19 mouse cellular contexts compared by ENCODE assay signal in the genomic region with DNA sequence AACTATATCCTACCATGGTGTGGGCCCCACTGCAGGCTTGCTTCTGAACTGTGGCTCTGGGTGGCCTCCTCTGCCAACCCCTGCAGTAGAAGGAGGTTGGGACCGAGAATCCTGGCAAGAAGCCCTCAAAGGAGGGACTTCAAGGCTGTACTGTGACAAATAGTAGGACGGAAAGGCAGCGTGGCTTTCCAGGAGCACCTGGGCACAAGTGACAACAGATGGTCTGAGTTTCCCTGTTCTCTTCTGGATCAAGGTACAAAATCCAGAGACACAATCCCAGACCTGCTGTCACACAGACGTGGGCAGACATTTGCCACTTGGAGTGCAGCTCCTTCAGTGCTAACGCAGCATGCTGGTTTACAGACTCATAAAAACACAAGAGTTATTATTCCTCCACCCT.
DNase-seq lines count a peak whose midpoint lies in the region; ATAC-seq and TF ChIP-seq lines count a peak whose summit lies in the region.
"Had no signal": no experiment of that assay in that cellular context is flagged by ENCODE, and none has a peak within 500 bp of the region (broad histone marks: within the 10 kb centered on the region; RNA-seq: fewer than 3 reads in every experiment).

No protein-coding gene starts in this region.

- intact Hi-C loops in left cerebral cortex, postnatal 10 days (cut with DNase I), result no loop called here

- TF ChIP-seq CTCF in cerebellum, adult 2 months (IDR thresholded peaks at IDR 0.05; ENCODE audit: borderline replicate concordance, insufficient read depth, low read depth, low read length), result no peak

- peak; percentile 6 to 13 for DNase-seq in left cerebral cortex, adult 18-20 months (ENCODE audit: low spot score in 2 of 2)
- DNase-seq in left cerebral cortex, postnatal 10 days (ENCODE audit: extremely low spot score in 1 of 2, low spot score in 2 of 2), result no peak
- DNase-seq in cerebellum, adult 2 months, result peak; percentile 63 to 85
- DNase-seq in cerebellum, postnatal 14 days, result peak; percentile 80 to 85
- DNase-seq in limb, embryonic 11.5 days (ENCODE audit: low spot score), result peak; percentile 32
- DNase-seq: forebrain, postnatal 0 days; heart, adult 18-20 months; right cerebral cortex, postnatal 25 days; thymus, postnatal 25 days had no signal

- WGBS in cerebellum, adult 2 months, result 7% methylated on average over 5 of the region's 5 CpGs
- WGBS in limb, embryonic 11.5 days, result 27% methylated on average over 5 of the region's 5 CpGs
- 60% methylated on average over 5 of the region's 5 CpGs for WGBS in hindbrain, embryonic 16.5 days
- 42% methylated on average over 5 of the region's 5 CpGs for WGBS in forebrain, embryonic 16.5 days

- H3K9ac ChIP-seq in limb, embryonic 11.5 days (ENCODE audit: low read length), result no peak overlapping the region
- H3K9ac ChIP-seq in hindbrain, embryonic 16.5 days (ENCODE audit: low read depth, low read length), result no peak overlapping the region
- H3K9ac ChIP-seq in forebrain, embryonic 16.5 days (replicated peaks; ENCODE audit: low read depth, low read length), result no peak overlapping the region
- H3K9ac ChIP-seq: embryonic facial prominence, embryonic 12.5 days; forebrain, postnatal 0 days; heart, embryonic 15.5 days; limb, embryonic 12.5 days; liver, embryonic 14.5 days; midbrain, embryonic 15.5 days had no signal

- H3K4me1 ChIP-seq in cerebellum, adult 2 months (ENCODE audit: control insufficient read depth, insufficient read depth, low read length), result peaks cover 13% of the 10 kb centered on the region
- peaks cover 8% of the 10 kb centered on the region for H3K4me1 ChIP-seq in limb, embryonic 11.5 days (ENCODE audit: control insufficient read depth, insufficient read depth, low read length)
- peaks cover 2% of the 10 kb centered on the region; the same call in 1 of the 2 replicates for H3K4me1 ChIP-seq in hindbrain, embryonic 16.5 days (ENCODE audit: control insufficient read depth, insufficient read depth, low read depth, low read length)
- no peaks in the 10 kb centered on the region; the same call in 1 of the 2 replicates for H3K4me1 ChIP-seq in forebrain, embryonic 16.5 days (replicated peaks; ENCODE audit: control insufficient read depth, insufficient read depth, low read length)
- H3K4me1 ChIP-seq: midbrain, embryonic 15.5 days had no signal

- no peaks in the 10 kb centered on the region for H3K27me3 ChIP-seq in cerebellum, adult 2 months (ENCODE audit: control insufficient read depth, insufficient read depth, low read length)
- no peaks in the 10 kb centered on the region for H3K27me3 ChIP-seq in limb, embryonic 11.5 days (ENCODE audit: control insufficient read depth, insufficient read depth, low read length)
- H3K27me3 ChIP-seq in hindbrain, embryonic 16.5 days (replicated peaks; ENCODE audit: control insufficient read depth, insufficient read depth, low read length), result no peaks in the 10 kb centered on the region
- no peaks in the 10 kb centered on the region for H3K27me3 ChIP-seq in forebrain, embryonic 16.5 days (replicated peaks; ENCODE audit: control insufficient read depth, insufficient read depth, low read length)
- H3K27me3 ChIP-seq: embryonic facial prominence, embryonic 12.5 days; heart, embryonic 15.5 days; midbrain, embryonic 15.5 days had no signal

- H3K36me3 ChIP-seq in limb, embryonic 11.5 days (ENCODE audit: control insufficient read depth, insufficient read depth, low read length), result no peaks in the 10 kb centered on the region
- no peaks in the 10 kb centered on the region for H3K36me3 ChIP-seq in hindbrain, embryonic 16.5 days (ENCODE audit: control insufficient read depth, insufficient read depth, low read length)
- no peaks in the 10 kb centered on the region for H3K36me3 ChIP-seq in forebrain, embryonic 16.5 days (ENCODE audit: control insufficient read depth, insufficient read depth)
- H3K36me3 ChIP-seq: embryonic facial prominence, embryonic 12.5 days; G1E; heart, embryonic 15.5 days; limb, embryonic 12.5 days; midbrain, embryonic 15.5 days had no signal

- H3K9me3 ChIP-seq in limb, embryonic 11.5 days (ENCODE audit: control insufficient read depth, low read length), result no peaks in the 10 kb centered on the region
- H3K9me3 ChIP-seq in hindbrain, embryonic 16.5 days (ENCODE audit: control insufficient read depth, low read length), result no peaks in the 10 kb centered on the region
- H3K9me3 ChIP-seq in forebrain, embryonic 16.5 days (ENCODE audit: control insufficient read depth, low read length), result no peaks in the 10 kb centered on the region
- H3K9me3 ChIP-seq: embryonic facial prominence, embryonic 12.5 days; G1E; heart, embryonic 15.5 days; limb, embryonic 12.5 days; midbrain, embryonic 15.5 days had no signal

- H3K27ac ChIP-seq in cerebellum, adult 2 months (ENCODE audit: insufficient read depth, low read length), result no peak overlapping the region
- H3K27ac ChIP-seq in limb, embryonic 11.5 days (replicated peaks; ENCODE audit: low read depth, low read length), result no peak overlapping the region
- no peak overlapping the region for H3K27ac ChIP-seq in hindbrain, embryonic 16.5 days (ENCODE audit: low read depth, low read length)
- no peak overlapping the region for H3K27ac ChIP-seq in forebrain, embryonic 16.5 days (ENCODE audit: low read length)
- H3K27ac ChIP-seq: embryonic facial prominence, embryonic 12.5 days; heart, embryonic 15.5 days; kidney, postnatal 0 days; limb, embryonic 12.5 days; liver, embryonic 14.5 days; midbrain, embryonic 15.5 days had no signal

- no peak overlapping the region for H3K4me3 ChIP-seq in cerebellum, adult 2 months (replicated peaks; ENCODE audit: insufficient read depth, low read depth, low read length)
- no peak overlapping the region for H3K4me3 ChIP-seq in limb, embryonic 11.5 days (ENCODE audit: low read depth, low read length)
- H3K4me3 ChIP-seq in hindbrain, embryonic 16.5 days (ENCODE audit: low read length), result no peak overlapping the region
- H3K4me3 ChIP-seq in forebrain, embryonic 16.5 days (replicated peaks; ENCODE audit: low read length), result no peak overlapping the region
- H3K4me3 ChIP-seq: embryonic facial prominence, embryonic 12.5 days; heart, embryonic 15.5 days; limb, embryonic 12.5 days; midbrain, embryonic 15.5 days had no signal

- TF ChIP-seq POLR2A in cerebellum, adult 2 months (IDR thresholded peaks at IDR 0.05; ENCODE audit: borderline replicate concordance, insufficient read depth, low read length), result no peak

- no peak overlapping the region for H3K4me2 ChIP-seq in limb, embryonic 11.5 days (ENCODE audit: low read depth, severe bottlenecking)
- no peak overlapping the region for H3K4me2 ChIP-seq in hindbrain, embryonic 16.5 days (ENCODE audit: low read length)
- no peak overlapping the region for H3K4me2 ChIP-seq in forebrain, embryonic 16.5 days (ENCODE audit: low read length)
- H3K4me2 ChIP-seq: embryonic facial prominence, embryonic 12.5 days; heart, embryonic 15.5 days; limb, embryonic 12.5 days; midbrain, embryonic 15.5 days had no signal

- ATAC-seq in limb, embryonic 11.5 days (ENCODE audit: insufficient number of reproducible peaks, low FRiP score, low TSS enrichment, low read depth), result no peak
- ATAC-seq in hindbrain, embryonic 16.5 days, result no peak
- ATAC-seq in forebrain, embryonic 16.5 days, result no peak
- ATAC-seq: forebrain, postnatal 0 days; inflammation-experienced regulatory T-cells, adult 6 months; midbrain, embryonic 15.5 days had no signal

Comparison
In these comparisons a context has a peak if more than half of its experiments do, and no peak if none do; other contexts are left out.
1. DNase-seq: peak in left cerebral cortex, adult 18-20 months (2 of 2), cerebellum, adult 2 months (2 of 2), cerebellum, postnatal 14 days (2 of 2) and limb, embryonic 11.5 days (single experiment); none in left cerebral cortex, postnatal 10 days (0 of 2).